Mouse (Mus musculus): ENCODE results near the gene Map4k4. TPM values are rescaled to one million over a fixed set of nuclear protein-coding genes. Genes with fewer than 3 reads are reported as not detected.

Map4k4 gene
- polyA plus RNA-seq, 1 experiment from 2014 or later = 73.9 TPM

- H3K9me3 ChIP-seq = no peaks in the 10 kb centered on the region
- no peaks in the 10 kb centered on the region for H3K27me3 ChIP-seq
- H3K9ac ChIP-seq = no peak overlapping the region
- no peaks in the 10 kb centered on the region for H3K36me3 ChIP-seq (replicated peaks)
- no peak overlapping the region for H3K4me2 ChIP-seq
- H3K4me1 ChIP-seq = no peaks in the 10 kb centered on the region
- H3K27ac ChIP-seq = no peak overlapping the region
- ATAC-seq (ENCODE audit: low FRiP score) = no peak
- WGBS = 87% methylated on average over 6 of the region's 6 CpGs
- H3K4me3 ChIP-seq (replicated peaks) = no peak overlapping the region
These were observed 145.0 kb downstream of the Map4k4 start for GRCm38 (mm10) chr1:40045686-40046085.

GRCm38 (mm10) chr1:40046600-40046999, 145.9 kb downstream of the Map4k4 start:
- no peak overlapping the region for H3K4me3 ChIP-seq (replicated peaks)
- ATAC-seq (ENCODE audit: low FRiP score) = no peak
- 92% methylated on average over 5 of the region's 5 CpGs for WGBS

GRCm38 (mm10) chr1:40051157-40051556, 150.4 kb downstream of the Map4k4 start:
- H3K36me3 ChIP-seq (replicated peaks) = no peaks in the 10 kb centered on the region
- no peak overlapping the region for H3K9ac ChIP-seq
- H3K9me3 ChIP-seq = no peaks in the 10 kb centered on the region
- H3K27ac ChIP-seq = no peak overlapping the region
- no peak overlapping the region for H3K4me3 ChIP-seq (replicated peaks)
- no peak overlapping the region for H3K4me2 ChIP-seq
- no peaks in the 10 kb centered on the region for H3K4me1 ChIP-seq
- no peaks in the 10 kb centered on the region for H3K27me3 ChIP-seq
- WGBS = 93% methylated on average over 6 of the region's 6 CpGs
- ATAC-seq (ENCODE audit: low FRiP score) = no peak

More at GRCm38 (mm10) chr1:40046600-40046999, 145.9 kb downstream of the Map4k4 start:
- H3K9ac ChIP-seq = no peak overlapping the region
- H3K9me3 ChIP-seq = no peaks in the 10 kb centered on the region
- H3K27ac ChIP-seq = no peak overlapping the region
- no peak overlapping the region for H3K4me2 ChIP-seq
- no peaks in the 10 kb centered on the region for H3K4me1 ChIP-seq
- H3K36me3 ChIP-seq (replicated peaks) = no peaks in the 10 kb centered on the region
- no peaks in the 10 kb centered on the region for H3K27me3 ChIP-seq

- ATAC-seq (ENCODE audit: low FRiP score) = no peak
- no peak overlapping the region for H3K4me2 ChIP-seq
- no peaks in the 10 kb centered on the region for H3K9me3 ChIP-seq
- H3K27me3 ChIP-seq = no peaks in the 10 kb centered on the region
- H3K4me3 ChIP-seq (replicated peaks) = no peak overlapping the region
- no peaks in the 10 kb centered on the region for H3K4me1 ChIP-seq
- no peak overlapping the region for H3K9ac ChIP-seq
- H3K27ac ChIP-seq = no peak overlapping the region
- H3K36me3 ChIP-seq (replicated peaks) = no peaks in the 10 kb centered on the region
- WGBS = 70% methylated on average over 8 of the region's 8 CpGs
These were observed 151.4 kb downstream of the Map4k4 start for GRCm38 (mm10) chr1:40052156-40052555.

GRCm38 (mm10) chr1:40053071-40053470, 152.4 kb downstream of the Map4k4 start:
- Histone ChIP-seq H3K4me3 (replicated peaks) (no peak overlapping the region), H3K9me3 (no peaks in the 10 kb centered on the region), H3K27ac (no peak overlapping the region), H3K9ac (no peak overlapping the region), H3K27me3 (no peaks in the 10 kb centered on the region), H3K36me3 (replicated peaks) (no peaks in the 10 kb centered on the region), H3K4me2 (no peak overlapping the region), H3K4me1 (no peaks in the 10 kb centered on the region)
- WGBS = 88% methylated on average over 5 of the region's 5 CpGs
- ATAC-seq (ENCODE audit: low FRiP score) = no peak

GRCm38 (mm10) chr1:40055051-40055450, 154.3 kb downstream of the Map4k4 start:
- Histone ChIP-seq H3K27ac (no peak overlapping the region), H3K4me2 (no peak overlapping the region), H3K4me1 (no peaks in the 10 kb centered on the region), H3K4me3 (replicated peaks) (no peak overlapping the region), H3K27me3 (no peaks in the 10 kb centered on the region), H3K9me3 (no peaks in the 10 kb centered on the region), H3K9ac (no peak overlapping the region), H3K36me3 (replicated peaks) (no peaks in the 10 kb centered on the region)
- 79% methylated on average over 7 of the region's 7 CpGs for WGBS
- ATAC-seq (ENCODE audit: low FRiP score) = no peak

GRCm38 (mm10) chr1:40055963-40056362, 155.2 kb downstream of the Map4k4 start:
- no peak overlapping the region for H3K4me2 ChIP-seq
- H3K27ac ChIP-seq = no peak overlapping the region
- H3K4me1 ChIP-seq = no peaks in the 10 kb centered on the region
- no peak overlapping the region for H3K9ac ChIP-seq
- no peak overlapping the region for H3K4me3 ChIP-seq (replicated peaks)
- no peaks in the 10 kb centered on the region for H3K36me3 ChIP-seq (replicated peaks)
- 83% methylated on average over 5 of the region's 5 CpGs for WGBS
- no peaks in the 10 kb centered on the region for H3K27me3 ChIP-seq
- no peak for ATAC-seq (ENCODE audit: low FRiP score)
- no peaks in the 10 kb centered on the region for H3K9me3 ChIP-seq

GRCm38 (mm10) chr1:40057351-40057750, 156.6 kb downstream of the Map4k4 start:
- Histone ChIP-seq H3K9me3 (no peaks in the 10 kb centered on the region), H3K36me3 (replicated peaks) (no peaks in the 10 kb centered on the region), H3K9ac (no peak overlapping the region), H3K4me1 (no peaks in the 10 kb centered on the region), H3K4me3 (replicated peaks) (no peak overlapping the region), H3K27ac (no peak overlapping the region), H3K4me2 (no peak overlapping the region), H3K27me3 (no peaks in the 10 kb centered on the region)
- ATAC-seq (ENCODE audit: low FRiP score) = no peak
- 80% methylated on average over 5 of the region's 5 CpGs for WGBS

GRCm38 (mm10) chr1:40058013-40058412, 157.3 kb downstream of the Map4k4 start:
- Histone ChIP-seq H3K9me3 (no peaks in the 10 kb centered on the region), H3K4me1 (no peaks in the 10 kb centered on the region), H3K9ac (no peak overlapping the region), H3K36me3 (replicated peaks) (no peaks in the 10 kb centered on the region), H3K4me3 (replicated peaks) (no peak overlapping the region), H3K4me2 (no peak overlapping the region), H3K27me3 (no peaks in the 10 kb centered on the region), H3K27ac (no peak overlapping the region)
- no peak for ATAC-seq (ENCODE audit: low FRiP score)
- 54% methylated on average over 11 of the region's 11 CpGs for WGBS

- H3K4me1 ChIP-seq = no peaks in the 10 kb centered on the region
- H3K9me3 ChIP-seq = no peaks in the 10 kb centered on the region
- no peak overlapping the region for H3K27ac ChIP-seq
- WGBS = 88% methylated on average over 4 of the region's 4 CpGs
- no peak overlapping the region for H3K4me2 ChIP-seq
- H3K9ac ChIP-seq = no peak overlapping the region
- no peak overlapping the region for H3K4me3 ChIP-seq (replicated peaks)
- no peaks in the 10 kb centered on the region for H3K27me3 ChIP-seq
- no peaks in the 10 kb centered on the region for H3K36me3 ChIP-seq (replicated peaks)
- ATAC-seq (ENCODE audit: low FRiP score) = no peak
These were observed 158.5 kb downstream of the Map4k4 start for GRCm38 (mm10) chr1:40059122-40059774.

- Histone ChIP-seq H3K4me3 (replicated peaks) (no peak overlapping the region), H3K27me3 (no peaks in the 10 kb centered on the region), H3K9ac (no peak overlapping the region), H3K9me3 (no peaks in the 10 kb centered on the region), H3K4me2 (no peak overlapping the region), H3K27ac (no peak overlapping the region), H3K4me1 (no peaks in the 10 kb centered on the region), H3K36me3 (replicated peaks) (no peaks in the 10 kb centered on the region)
- ATAC-seq (ENCODE audit: low FRiP score) = no peak
- WGBS = 90% methylated on average over 9 of the region's 9 CpGs
These were observed 160.6 kb downstream of the Map4k4 start for GRCm38 (mm10) chr1:40061359-40061758.

GRCm38 (mm10) chr1:40063409-40063808, 162.7 kb downstream of the Map4k4 start:
- 61% methylated on average over 4 of the region's 4 CpGs for WGBS
- no peaks in the 10 kb centered on the region for H3K27me3 ChIP-seq
- no peak overlapping the region for H3K9ac ChIP-seq
- H3K4me2 ChIP-seq = no peak overlapping the region
- no peaks in the 10 kb centered on the region for H3K36me3 ChIP-seq (replicated peaks)
- no peaks in the 10 kb centered on the region for H3K4me1 ChIP-seq
- no peak for ATAC-seq (ENCODE audit: low FRiP score)
- no peak overlapping the region for H3K27ac ChIP-seq
- no peaks in the 10 kb centered on the region for H3K9me3 ChIP-seq
- no peak overlapping the region for H3K4me3 ChIP-seq (replicated peaks)

- Histone ChIP-seq H3K9ac (no peak overlapping the region), H3K9me3 (no peaks in the 10 kb centered on the region), H3K27me3 (no peaks in the 10 kb centered on the region), H3K27ac (no peak overlapping the region), H3K4me2 (no peak overlapping the region), H3K36me3 (replicated peaks) (no peaks in the 10 kb centered on the region), H3K4me3 (replicated peaks) (no peak overlapping the region), H3K4me1 (no peaks in the 10 kb centered on the region)
- no peak for ATAC-seq (ENCODE audit: low FRiP score)
- 90% methylated on average over 8 of the region's 8 CpGs for WGBS
These were observed 163.8 kb downstream of the Map4k4 start for GRCm38 (mm10) chr1:40064508-40064907.

All from forebrain, embryonic 12.5 days (tissue).